Mouse (Mus musculus) left cerebral cortex, postnatal 25 days (tissue): ENCODE measurements around the gene Plekha7. TPM values are rescaled to one million over a fixed set of nuclear protein-coding genes. Genes with fewer than 3 reads are reported as not detected.

Experiments used
- DNase-seq, 2 experiments: peaks; one replicate each; pipeline ENCODE4 v3.0.0; 2022; ENCODE audit warnings: low spot score in 2 of 2, mixed read lengths in 1 of 2
- intact Hi-C: fragments of 180-260 bp; cut with DNase I; formaldehyde crosslinking; loops from one replicate; pipeline ENCODE4 v1.15.1; 2025
- total RNA-seq, 2 experiments: library from RNA; stranded (reverse); gene quantifications; 2 replicates each; pipeline ENCODE4 v1.2.3; 2021

The Plekha7 gene
- total RNA-seq, 2 experiments from 2014 or later: 19.2 to 20.3 TPM

DNA sequence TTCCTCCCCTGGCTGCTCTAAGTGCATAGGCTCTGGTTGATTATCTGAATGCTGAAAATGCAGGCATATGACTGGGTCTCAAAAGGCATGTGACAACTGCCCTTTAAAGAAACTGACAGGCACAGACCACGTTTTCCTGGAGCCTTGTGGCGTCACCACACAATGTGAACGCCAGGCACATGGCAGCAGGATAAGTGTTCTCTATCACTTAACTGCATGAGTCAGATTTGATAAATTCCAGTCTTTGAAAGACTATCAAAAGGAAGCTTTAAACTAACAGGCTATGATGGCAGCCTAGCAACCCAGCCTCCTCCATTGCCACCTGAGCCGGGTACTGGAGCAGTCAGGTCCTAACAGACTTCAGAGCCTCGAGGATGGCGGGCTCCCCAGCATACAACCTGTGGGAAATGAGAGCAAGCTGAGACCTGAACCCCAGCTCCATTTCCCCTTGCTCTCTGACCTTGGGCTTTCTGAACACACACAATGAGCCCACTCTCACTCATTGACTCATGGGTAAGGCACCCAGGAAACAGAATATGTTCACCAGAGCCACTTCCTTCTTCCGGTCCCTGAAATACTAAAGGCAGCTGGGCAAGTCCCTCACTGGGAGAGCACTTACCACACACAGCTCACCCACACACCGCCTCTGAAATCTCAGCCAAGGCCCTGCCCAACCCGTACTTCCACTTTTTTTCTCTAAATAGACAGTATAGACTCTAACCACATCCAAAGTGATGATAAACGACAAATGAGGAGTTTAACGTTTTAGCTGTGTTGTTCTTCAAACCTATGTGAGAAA is 77.2 kb downstream of the Plekha7 start:
- DNase-seq: peak in 1 of 2 experiments; percentile 43
- intact Hi-C loops: no loop called here

DNA sequence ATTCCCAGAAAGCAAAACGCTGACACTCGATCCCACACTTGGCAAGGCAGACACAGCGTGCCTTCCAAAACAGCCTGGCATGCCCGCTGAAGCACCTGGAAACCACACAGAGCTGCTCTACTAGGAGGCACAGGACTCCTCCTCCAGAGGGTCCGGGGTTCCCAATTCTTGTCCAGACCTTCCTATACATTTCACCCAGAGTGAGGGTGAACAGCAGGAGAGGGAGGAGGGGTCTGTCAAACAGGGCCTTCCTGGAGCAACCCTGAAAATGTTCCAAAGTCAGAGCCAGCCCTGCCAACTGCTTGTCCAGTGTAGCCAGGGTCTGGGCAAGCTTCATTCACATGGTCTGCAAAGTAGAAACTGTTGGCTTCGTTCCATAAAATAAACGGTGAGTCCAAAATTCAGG is 81.3 kb downstream of the Plekha7 start:
- no peak for DNase-seq
- intact Hi-C loops: no loop called here

DNA sequence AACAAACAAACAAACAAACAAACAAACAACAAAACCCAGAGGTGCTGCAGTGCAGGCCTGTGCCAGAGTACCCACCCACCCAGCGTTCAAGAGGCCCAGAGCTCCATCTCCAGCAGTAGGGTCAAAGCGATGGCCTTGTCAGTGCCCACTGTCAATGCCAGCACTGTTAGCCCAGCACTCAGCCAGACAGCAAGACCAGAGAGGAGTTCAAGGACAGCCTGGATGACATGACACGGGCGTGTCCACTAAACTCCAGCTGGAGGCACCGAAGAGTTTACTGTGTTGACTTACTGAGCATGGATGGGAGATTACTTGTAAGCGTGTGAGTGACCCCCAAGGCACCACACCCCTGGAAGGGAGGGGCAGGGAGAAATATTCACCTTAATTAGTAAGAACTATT is 81.9 kb downstream of the Plekha7 start:
- intact Hi-C loops: no loop called here
- no peak for DNase-seq

DNA sequence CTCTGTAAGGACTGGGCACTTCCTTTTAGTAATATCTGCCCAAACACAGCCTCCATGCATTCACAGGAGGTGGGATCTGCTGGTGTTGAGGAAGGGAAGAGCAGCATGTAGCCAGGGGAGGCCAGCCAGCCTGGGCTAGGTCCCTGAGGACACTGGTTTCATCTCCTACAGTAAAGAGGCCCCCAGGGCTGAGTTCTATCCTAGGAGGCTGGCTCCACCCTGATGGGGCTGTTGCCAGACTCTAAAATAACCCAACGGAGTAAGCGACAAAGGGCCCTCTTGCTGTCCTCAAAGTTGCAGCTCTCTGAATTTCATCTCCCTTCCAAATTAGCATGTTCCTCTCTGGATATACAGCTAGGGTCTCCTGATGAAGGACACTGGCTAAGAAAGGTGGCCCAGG is 83.6 kb downstream of the Plekha7 start:
- no peak for DNase-seq
- intact Hi-C loops: no loop called here

DNA sequence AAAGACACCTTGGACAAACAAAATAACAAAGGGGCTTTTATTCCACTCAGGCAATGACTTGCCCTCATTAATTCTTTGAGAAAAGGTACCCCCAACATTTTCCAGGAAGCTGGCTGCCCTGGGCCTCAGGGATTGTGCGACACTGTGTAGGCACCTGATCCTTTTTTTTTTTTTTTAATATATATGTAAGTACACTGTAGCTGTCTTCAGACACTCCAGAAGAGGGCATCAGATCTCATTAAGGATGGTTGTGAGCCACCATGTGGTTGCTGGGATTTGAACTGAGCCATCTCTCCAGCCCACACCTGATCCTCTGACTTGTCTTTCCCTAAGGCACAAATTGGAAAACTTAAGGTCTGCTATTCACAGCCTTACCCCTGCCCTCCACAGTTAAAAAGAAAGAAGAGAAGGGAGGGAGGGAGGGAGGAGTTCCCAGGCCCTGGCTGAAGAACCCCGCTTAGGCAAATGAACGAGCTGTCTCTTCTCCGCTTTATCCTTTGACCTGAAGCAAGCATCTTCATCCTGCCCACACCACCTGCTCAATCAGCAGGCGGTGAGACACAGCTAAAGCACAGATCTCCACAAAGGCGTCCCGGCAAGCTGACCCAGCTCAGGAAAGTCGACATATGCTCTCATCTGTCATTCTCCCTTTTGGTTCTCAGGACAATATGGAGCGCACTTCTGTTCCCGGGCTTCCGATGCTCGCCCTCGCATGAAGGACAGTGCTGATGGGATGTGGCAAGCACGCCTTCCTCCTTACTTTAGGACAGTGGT is 85.0 kb downstream of the Plekha7 start:
- no peak for DNase-seq
- intact Hi-C loops: no loop called here

DNA sequence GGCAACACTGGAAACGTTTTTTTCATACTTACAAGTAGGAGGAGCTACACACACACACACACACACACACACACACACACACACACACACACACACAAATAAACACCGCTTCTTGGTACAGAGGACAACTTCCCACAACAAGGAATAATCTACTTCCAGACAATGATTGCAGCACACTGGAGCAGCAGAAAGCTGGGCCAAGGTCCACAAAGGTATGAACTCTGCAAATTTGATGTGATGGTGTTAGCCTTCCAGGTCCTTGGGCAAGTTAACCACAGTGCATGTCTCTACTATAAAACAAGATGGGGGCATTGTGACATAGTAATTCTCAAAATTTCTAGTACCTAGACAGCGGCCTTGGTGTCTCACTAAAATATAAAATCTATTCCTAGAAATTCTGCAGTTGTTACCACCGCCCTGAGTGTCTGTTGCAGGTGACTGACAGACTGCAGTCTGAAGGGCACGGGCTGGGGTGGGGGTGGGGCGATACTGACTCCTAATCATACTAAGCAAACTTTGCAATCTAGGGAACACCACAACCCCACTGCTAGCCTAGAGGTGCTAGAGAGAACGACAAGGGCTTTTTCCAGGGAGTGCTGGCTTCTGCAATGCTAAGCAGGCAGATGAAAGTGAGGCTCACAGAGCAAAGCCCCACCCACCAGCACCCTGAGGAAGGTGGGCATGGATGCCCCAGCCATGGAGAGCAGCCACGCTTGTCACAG is 85.7 kb downstream of the Plekha7 start:
- DNase-seq: no peak
- intact Hi-C loops: no loop called here

DNA sequence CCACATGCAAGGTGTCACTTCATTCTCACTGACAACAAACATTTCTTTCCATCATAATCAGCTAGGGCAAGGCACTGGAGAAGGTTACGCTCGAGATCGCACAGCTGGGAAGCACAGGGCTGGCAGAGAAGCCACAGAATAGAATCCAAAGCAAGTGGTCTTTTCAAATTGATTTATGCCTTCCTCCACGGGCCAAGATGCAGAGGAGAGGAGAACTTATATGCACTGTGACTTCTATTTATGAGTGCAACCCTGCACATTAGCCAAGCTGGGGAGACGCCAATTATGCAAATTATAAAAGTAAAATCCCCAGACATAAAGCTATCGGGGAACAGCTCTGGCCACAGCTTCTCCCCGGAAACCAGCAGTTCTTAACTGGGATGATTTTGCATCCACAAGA is 86.3 kb downstream of the Plekha7 start:
- intact Hi-C loops: no loop called here
- DNase-seq: no peak

DNA sequence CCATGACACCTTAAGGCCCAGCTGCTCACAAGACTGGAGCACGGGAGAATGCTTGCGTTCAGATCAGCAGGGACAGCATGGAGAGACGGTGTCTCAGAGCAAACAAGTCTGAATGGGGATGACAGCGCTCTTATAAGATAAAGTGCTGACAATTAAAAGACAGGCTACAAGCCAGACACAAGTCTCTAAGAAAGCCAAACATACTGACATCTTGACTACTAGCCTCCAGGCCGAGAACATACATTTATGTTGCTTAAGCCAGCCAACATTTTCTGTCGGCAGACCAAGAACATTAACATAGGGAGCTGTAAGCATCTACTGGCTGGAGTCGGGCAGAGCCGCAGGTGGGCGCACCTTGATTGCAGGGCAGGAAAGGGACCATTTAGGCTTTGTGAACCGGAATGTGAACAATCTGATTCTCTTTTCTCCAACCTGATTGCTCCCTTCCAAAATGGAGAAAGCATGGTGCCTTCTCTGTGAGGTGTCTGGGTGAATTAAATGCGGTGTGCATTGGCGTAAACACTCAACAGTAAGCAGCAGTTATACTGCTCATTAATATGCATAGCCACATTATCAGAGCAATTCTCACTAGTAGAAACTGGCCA is 88.0 kb downstream of the Plekha7 start:
- no peak for DNase-seq
- intact Hi-C loops: no loop called here

DNA sequence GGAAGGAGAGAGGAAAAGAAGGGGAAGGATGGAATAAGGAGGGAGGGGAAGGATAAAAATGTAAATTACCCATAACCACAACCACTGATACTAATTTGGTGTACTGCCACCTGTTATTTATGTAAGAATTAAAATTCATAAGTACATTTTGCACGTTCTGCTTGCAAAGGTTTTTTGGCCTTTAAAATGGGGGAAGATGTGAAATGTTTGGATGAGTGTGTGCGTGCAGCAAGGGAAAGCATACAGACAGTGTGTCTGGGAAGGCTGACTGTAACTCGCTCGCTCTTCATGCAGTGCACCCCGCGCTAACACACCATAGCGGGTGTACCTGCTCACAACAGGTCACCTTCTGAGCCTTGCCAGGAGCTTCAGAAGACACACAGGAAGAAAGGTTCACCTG is 90.4 kb downstream of the Plekha7 start:
- intact Hi-C loops: no loop called here
- peak in 1 of 2 experiments; percentile 58 for DNase-seq

DNA sequence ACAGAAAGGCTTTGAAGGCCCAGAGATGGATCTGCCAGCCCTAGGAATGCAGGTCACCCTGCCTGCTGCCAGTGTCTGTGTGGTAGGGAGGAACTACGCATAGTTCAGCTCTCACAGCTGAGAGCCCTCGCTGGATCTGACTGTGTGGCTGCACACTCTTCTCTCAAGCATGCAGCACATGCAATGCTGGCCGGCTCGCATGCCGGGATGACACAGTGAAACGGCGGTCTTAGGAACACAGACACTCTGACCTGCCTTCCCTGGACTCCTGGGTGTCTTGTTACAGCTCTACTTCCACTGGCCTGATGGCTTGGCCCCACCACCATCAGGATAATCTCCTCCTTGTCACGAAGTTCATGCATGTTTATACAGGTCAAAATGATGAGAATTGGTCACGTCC is 96.3 kb downstream of the Plekha7 start:
- intact Hi-C loops: no loop called here
- no peak for DNase-seq

DNA sequence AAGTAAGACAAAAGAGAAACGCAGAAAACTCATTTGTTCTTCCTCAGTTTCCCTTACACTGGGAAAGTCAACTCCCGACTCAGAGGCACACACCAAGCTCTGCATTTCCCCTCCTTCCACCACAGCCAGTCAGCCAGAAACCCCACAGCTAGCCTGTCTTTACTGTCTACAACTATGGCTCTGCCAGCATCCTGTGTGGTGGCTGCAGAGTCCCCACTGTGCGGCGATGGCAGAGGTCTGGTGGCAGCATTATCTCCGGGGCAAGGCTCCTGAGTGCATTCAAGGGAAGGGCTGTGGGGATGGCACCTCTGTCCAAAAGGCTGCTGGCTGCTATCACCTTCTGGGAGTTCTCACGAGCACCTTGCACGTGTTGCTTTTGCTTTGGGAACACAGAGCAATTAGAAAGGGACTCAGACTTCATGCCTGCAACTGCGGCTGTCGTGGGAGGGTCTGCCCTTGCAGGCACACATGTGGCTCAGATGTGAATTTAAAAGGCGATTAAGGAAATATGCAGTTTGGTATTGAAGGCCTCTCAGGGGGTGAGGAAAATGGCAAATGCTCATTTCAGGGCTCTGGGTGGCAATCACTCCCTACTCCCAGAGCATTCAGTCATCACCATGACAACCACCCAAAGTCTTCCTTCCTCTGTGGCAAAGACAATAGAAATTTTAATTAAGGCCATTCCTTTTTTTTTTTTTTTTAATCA is 98.1 kb downstream of the Plekha7 start:
- intact Hi-C loops: no loop called here
- DNase-seq: no peak

DNA sequence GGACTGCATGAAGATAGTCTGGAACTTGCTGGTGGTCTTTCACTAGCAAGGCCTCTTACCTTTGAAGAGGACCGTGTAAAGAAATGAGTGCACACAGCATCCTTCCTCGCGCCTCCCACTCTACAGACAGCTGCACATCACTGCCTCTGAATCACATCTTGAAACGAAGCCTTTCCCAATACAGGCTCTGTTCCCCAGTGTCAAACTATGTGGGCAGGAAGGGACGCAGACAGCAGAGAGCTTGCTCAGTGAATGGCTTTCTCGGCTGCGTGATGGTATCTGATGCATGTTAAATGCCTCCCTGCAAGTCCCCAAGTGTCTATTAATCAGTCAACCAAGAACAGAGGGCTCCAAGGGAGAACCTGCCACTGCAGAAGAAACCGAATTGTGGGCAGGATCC is 99.3 kb downstream of the Plekha7 start:
- intact Hi-C loops: no loop called here
- DNase-seq: peak in 1 of 2 experiments; percentile 30

DNA sequence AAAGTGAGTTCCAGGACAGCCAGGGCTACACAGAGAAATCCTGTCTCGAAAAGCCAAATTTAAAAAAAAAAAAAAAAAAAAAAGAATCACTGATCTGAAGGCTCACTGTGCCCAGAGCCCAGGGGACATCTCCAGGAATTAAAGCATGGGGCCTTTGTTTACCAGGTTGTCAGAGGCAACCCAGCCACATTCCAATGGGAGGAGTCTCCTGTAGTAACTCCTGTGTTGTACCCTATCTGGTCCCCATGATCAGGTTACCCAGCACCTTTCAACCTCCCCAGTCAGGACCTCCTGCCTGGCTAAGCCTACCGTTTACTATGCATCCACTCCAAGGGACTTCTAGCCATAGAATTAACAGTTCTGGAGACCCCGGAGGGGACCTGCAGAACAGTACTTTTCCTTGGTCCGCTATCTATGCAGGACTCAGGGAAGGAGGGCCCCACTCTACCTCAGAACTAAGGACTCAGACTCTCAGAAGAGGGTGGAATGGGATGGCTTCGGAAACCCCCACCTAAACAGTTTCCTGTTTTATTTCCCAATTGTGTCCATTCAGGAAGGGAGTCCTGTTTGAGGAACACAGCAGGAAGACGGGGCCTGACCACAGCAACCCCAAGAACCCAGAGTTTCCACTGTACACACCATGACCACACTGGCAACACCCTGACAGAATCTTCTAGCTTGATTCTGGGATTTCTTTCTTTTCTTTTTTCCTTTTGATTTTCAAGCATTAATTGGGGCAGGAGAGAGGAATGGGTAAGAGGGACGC is 101.2 kb downstream of the Plekha7 start:
- intact Hi-C loops: no loop called here
- no peak for DNase-seq

DNA sequence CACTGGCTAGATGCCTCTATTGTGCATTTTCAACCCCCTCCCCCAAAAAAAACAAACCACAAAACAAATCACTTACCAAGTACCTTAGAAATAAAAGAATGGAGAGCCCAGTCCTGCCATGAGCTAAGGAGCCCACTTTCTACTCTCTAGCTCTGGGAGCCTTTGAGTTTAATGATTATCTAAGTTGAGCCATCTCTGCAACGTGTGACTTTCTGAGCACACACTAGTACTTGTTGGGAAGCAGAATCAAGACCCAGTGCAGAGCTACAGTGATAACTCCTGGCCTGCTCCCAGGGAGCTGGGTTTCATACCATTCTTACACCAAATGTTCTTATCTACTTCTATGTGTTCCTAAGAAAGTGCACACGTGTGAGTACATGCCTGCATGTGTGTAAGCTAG is 102.7 kb downstream of the Plekha7 start:
- intact Hi-C loops: no loop called here
- no peak for DNase-seq

DNA sequence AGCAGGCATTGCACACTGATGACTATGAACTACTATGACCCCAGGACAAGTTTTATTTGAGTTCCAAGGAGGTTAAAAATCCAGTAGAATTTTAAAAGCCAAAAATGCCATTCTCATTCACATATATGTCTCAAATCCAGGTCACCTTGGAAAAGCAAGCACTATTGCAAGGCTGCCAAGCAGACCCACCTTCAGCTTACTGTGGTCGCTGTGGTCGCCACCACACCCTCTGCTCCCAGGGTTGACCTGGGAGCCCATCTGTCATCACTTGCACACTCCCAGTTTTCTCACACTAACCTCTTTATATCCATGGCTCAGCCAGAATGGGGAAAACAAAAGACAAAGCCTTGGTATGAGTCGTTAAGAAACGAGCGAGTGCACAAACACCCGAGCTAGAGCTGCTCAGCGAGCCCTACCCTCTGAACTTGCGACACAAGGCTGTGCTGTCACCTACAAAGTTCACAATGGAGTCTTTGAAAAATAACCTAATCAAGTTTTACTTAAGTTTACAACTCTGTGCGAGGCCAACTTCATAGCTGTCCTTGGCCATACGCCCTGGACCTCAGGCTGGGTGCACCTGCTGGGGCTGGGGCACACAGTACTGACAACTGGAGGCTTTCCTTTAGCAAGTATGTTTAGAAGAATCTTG is 106.0 kb downstream of the Plekha7 start:
- no peak for DNase-seq
- intact Hi-C loops: no loop called here

DNA sequence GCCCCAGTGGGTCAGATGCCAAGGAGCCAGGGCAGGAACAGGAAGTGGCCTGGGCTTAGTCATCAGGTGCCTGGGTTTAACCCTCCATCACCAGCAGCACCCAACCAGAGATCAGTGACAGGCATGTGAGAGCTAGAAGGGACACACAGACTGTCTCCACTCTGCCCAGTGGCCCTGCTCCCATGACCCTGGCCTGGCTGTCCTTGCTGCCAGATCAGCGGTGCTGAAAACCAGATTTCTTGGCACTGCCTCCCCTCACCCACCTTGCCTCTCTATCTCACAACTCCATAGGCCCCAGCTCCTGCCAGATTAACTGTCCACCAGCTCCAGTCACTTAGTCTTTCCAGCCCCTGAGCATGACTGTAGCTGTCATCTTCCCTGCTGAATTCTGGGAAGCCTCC is 107.2 kb downstream of the Plekha7 start:
- intact Hi-C loops: no loop called here
- no peak for DNase-seq

DNA sequence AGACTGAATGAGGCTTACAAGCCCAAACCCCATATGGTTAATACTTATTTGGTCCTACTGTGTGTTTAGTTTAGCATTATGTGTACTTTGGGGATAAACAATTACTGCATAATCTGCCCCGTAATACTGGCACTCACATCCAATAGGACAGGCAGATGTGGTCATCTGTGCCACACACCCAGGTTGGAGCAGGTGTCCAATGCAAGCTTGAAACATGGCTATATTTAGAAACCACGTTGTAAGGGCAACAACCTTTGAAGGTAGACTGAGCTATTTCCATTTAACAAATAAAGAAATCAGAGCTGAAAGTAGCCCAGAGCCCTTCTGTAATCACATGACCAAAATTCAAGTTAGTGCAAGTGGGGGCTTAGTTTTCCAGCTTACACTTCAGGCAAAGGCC is 107.6 kb downstream of the Plekha7 start:
- intact Hi-C loops: no loop called here

DNA sequence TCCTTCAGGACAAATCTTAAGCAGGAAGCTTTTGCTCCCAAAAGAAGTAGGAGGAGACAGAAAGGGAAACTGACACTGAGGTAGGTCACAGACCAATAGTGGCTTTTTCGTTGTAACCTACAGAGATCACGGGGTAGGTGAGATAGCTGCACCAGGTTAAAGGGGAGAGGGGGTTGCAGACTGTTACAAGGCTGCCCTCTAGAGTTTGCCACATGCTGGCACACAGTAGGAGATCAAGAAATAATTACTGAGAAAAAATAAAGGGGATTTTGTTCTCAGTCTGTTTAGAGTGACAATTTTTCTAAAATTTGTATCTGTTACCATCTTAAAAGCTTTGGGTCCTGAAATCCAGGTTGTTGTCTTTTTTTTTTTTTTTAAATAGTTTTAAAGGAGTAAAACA is 109.3 kb downstream of the Plekha7 start:
- DNase-seq: no peak
- intact Hi-C loops: loop anchor here (5.0 kb wide), 1 partner anchor 37 kb away; no protein-coding TSS in a partner anchor

More for the DNA sequence above, 107.6 kb downstream of the Plekha7 start:
- no peak for DNase-seq
